Mouse (Mus musculus) hindbrain, embryonic 14.5 days (tissue): ENCODE data around the gene Rtbdn. TPM values are rescaled to one million over a fixed set of nuclear protein-coding genes. Genes with fewer than 3 reads are reported as not detected.

ENCODE experiments used
- ATAC-seq: fragments of 200-750 bp; cut with Nextera tagmentation; 2 replicates; pipeline ENCODE4 v1.8.0; 2017; ENCODE audit warnings: moderate number of reproducible peaks, mild to moderate bottlenecking, moderate TSS enrichment, moderate library complexity; ENCODE audit not compliant: low FRiP score
- DNase-seq: peaks from one replicate; pipeline ENCODE4 v3.0.0-alpha.2; 2015; ENCODE audit warnings: low spot score
- H3K27ac ChIP-seq: fragments of 300-500 bp; sonication (generic); 2 replicates; pipeline ENCODE4 v1.5.1; 2014; ENCODE audit warnings: mild to moderate bottlenecking, moderate library complexity
- H3K27me3 ChIP-seq: fragments of 300-500 bp; sonication (generic); 2 replicates; pipeline ENCODE4 v1.6.1; 2014; ENCODE audit warnings: mild to moderate bottlenecking, low read length, mixed read lengths; ENCODE audit not compliant: control insufficient read depth, insufficient read depth
- H3K36me3 ChIP-seq: fragments of 300-500 bp; sonication (generic); replicated peaks from 2 replicates; pipeline ENCODE4 v1.6.1; 2014; ENCODE audit not compliant: control insufficient read depth, insufficient read depth
- H3K4me1 ChIP-seq: fragments of 300-500 bp; sonication (generic); replicated peaks from 2 replicates; pipeline ENCODE4 v1.6.1; 2014; ENCODE audit warnings: antibody characterized with exemption, low read length, mixed read lengths; ENCODE audit not compliant: control insufficient read depth, insufficient read depth
- H3K4me2 ChIP-seq: fragments of 300-500 bp; sonication (generic); replicated peaks from 2 replicates; pipeline ENCODE4 v1.6.1; 2014; ENCODE audit warnings: mild to moderate bottlenecking, moderate library complexity
- H3K4me3 ChIP-seq: fragments of 300-500 bp; sonication (generic); replicated peaks from 2 replicates; pipeline ENCODE4 v1.5.1; 2014; ENCODE audit warnings: mild to moderate bottlenecking, low read length
- H3K9ac ChIP-seq: fragments of 300-500 bp; sonication (generic); 2 replicates; pipeline ENCODE4 v1.6.1; 2014
- H3K9me3 ChIP-seq: fragments of 300-500 bp; sonication (generic); 2 replicates; pipeline ENCODE4 v1.6.1; 2016; ENCODE audit warnings: low read length; ENCODE audit not compliant: control insufficient read depth
- WGBS: fragments of 180-500 bp; shearing (Covaris S2); extraction: QIAGEN DNeasy Blood & Tissue Kit; methylation state at CpG from one replicate; pipeline ENCODE4 v1.1.7; 2014; 5-methylcytosine and 5-hydroxymethylcytosine counted together
- polyA plus RNA-seq: library from polyadenylated mRNA; unstranded; fragments of >200 nt; fragmentation: Nextera tagmentation; extraction: Ambion mirVana; gene quantifications from 2 replicates; pipeline ENCODE4 v1.2.1, GENCODE M21; 2014

Rtbdn gene
- polyA plus RNA-seq, 1 experiment from 2014 or later, result 1.8 TPM

- ATAC-seq (no peak), DNase-seq (no peak)
- Histone ChIP-seq H3K36me3 (peaks cover 47% of the 10 kb centered on the region), H3K27ac (no peak overlapping the region), H3K9ac (no peak overlapping the region), H3K27me3 (peaks cover 6% of the 10 kb centered on the region), H3K9me3 (no peaks in the 10 kb centered on the region), H3K4me3 (no peak overlapping the region; the same call in 1 of the 2 replicates), H3K4me1 (peaks cover 44% of the 10 kb centered on the region), H3K4me2 (peak overlapping the region; percentile 97)
- 37% methylated on average over 7 of the region's 7 CpGs for WGBS
Measured at GRCm38 (mm10) chr8:84975434-84975833, 28.6 kb downstream of the Rtbdn start.

- H3K9ac ChIP-seq, result peak overlapping the region; percentile 60
- H3K4me1 ChIP-seq, result peaks cover 44% of the 10 kb centered on the region
- peaks cover 40% of the 10 kb centered on the region for H3K36me3 ChIP-seq
- H3K4me2 ChIP-seq, result peak overlapping the region; percentile 97
- H3K27ac ChIP-seq, result peak overlapping the region; percentile 9; the same call in 1 of the 2 replicates
- peak overlapping the region; percentile 50 for H3K4me3 ChIP-seq
- peaks cover 6% of the 10 kb centered on the region for H3K27me3 ChIP-seq
- WGBS, result under 1% methylated on average over 60 of the region's 61 CpGs
- H3K9me3 ChIP-seq, result no peaks in the 10 kb centered on the region
- peak; percentile 92 for DNase-seq
- ATAC-seq, result peak; percentile 77
Measured at GRCm38 (mm10) chr8:84976031-84976762, 29.4 kb downstream of the Rtbdn start.

- no peak for ATAC-seq
- WGBS, result 2% methylated on average over 25 of the region's 25 CpGs
- peak overlapping the region; percentile 97 for H3K4me2 ChIP-seq
- peaks cover 45% of the 10 kb centered on the region for H3K4me1 ChIP-seq
- peaks cover 33% of the 10 kb centered on the region for H3K36me3 ChIP-seq
- DNase-seq, result no peak
- H3K27ac ChIP-seq, result no peak overlapping the region
- peak overlapping the region; percentile 60 for H3K9ac ChIP-seq
- H3K9me3 ChIP-seq, result no peaks in the 10 kb centered on the region
- peaks cover 6% of the 10 kb centered on the region for H3K27me3 ChIP-seq
- H3K4me3 ChIP-seq, result peak overlapping the region; percentile 50
Measured at GRCm38 (mm10) chr8:84976763-84977434, 30.1 kb downstream of the Rtbdn start.

- Histone ChIP-seq H3K9me3 (no peaks in the 10 kb centered on the region), H3K4me2 (peak overlapping the region; percentile 97), H3K4me3 (peak overlapping the region; percentile 50), H3K36me3 (peaks cover 25% of the 10 kb centered on the region), H3K27me3 (peaks cover 6% of the 10 kb centered on the region), H3K9ac (peak overlapping the region; percentile 60), H3K27ac (no peak overlapping the region; the same call in 1 of the 2 replicates), H3K4me1 (peaks cover 45% of the 10 kb centered on the region)
- 1% methylated on average over 58 of the region's 70 CpGs for WGBS
- no peak for ATAC-seq
- no peak for DNase-seq
Measured at GRCm38 (mm10) chr8:84977435-84978247, 30.9 kb downstream of the Rtbdn start.

- H3K9me3 ChIP-seq, result no peaks in the 10 kb centered on the region
- DNase-seq, result peak; percentile 78
- H3K4me2 ChIP-seq, result peak within 1 kb of the TSS; percentile 97
- under 1% methylated on average over 63 of the region's 63 CpGs for WGBS
- peak within 1 kb of the TSS; percentile 48; the same call in 1 of the 2 replicates for H3K27ac ChIP-seq
- peak within 1 kb of the TSS; percentile 60 for H3K9ac ChIP-seq
- peaks cover 6% of the 10 kb centered on the region for H3K27me3 ChIP-seq
- H3K4me3 ChIP-seq, result peak within 1 kb of the TSS; percentile 50
- peak; percentile 45 for ATAC-seq
- peaks cover 45% of the 10 kb centered on the region for H3K4me1 ChIP-seq
- peaks cover 19% of the 10 kb centered on the region for H3K36me3 ChIP-seq
Measured at GRCm38 (mm10) chr8:84978248-84978940, 31.6 kb downstream of the Rtbdn start, which contains the start of gene Junb. TSS of gene Junb (minus strand) at chr8:84978718.

GRCm38 (mm10) chr8:84979599-84980421, 33.0 kb downstream of the Rtbdn start:
- Histone ChIP-seq H3K36me3 (0 out of 2 replicates have a peak, but pooled peaks cover 6% of the 10 kb centered on the region), H3K27me3 (peaks cover 16% of the 10 kb centered on the region), H3K4me1 (peaks cover 48% of the 10 kb centered on the region), H3K4me3 (peak overlapping the region; percentile 50), H3K9me3 (no peaks in the 10 kb centered on the region), H3K9ac (peak overlapping the region; percentile 35), H3K4me2 (peak overlapping the region; percentile 97), H3K27ac (no peak overlapping the region)
- under 1% methylated on average over 41 of the region's 42 CpGs for WGBS
- ATAC-seq, result peak; percentile 37
- DNase-seq, result peak; percentile 86

- no peak for ATAC-seq
- Histone ChIP-seq H3K4me2 (peak overlapping the region; percentile 97), H3K9ac (no peak overlapping the region)
Measured at GRCm38 (mm10) chr8:84980622-84981358, 34.0 kb downstream of the Rtbdn start.

More at GRCm38 (mm10) chr8:84980622-84981358, 34.0 kb downstream of the Rtbdn start:
- Histone ChIP-seq H3K4me1 (peaks cover 55% of the 10 kb centered on the region), H3K4me3 (no peak overlapping the region), H3K27ac (peak overlapping the region; percentile 49; the same call in 1 of the 2 replicates), H3K9me3 (no peaks in the 10 kb centered on the region), H3K27me3 (peaks cover 17% of the 10 kb centered on the region), H3K36me3 (no peaks in the 10 kb centered on the region)
- 29% methylated on average over 11 of the region's 11 CpGs for WGBS
- DNase-seq, result peak; percentile 57
